Mouse (Mus musculus): ENCODE measurements at regions not wholly inside any gene's neighbourhood (a gene's known extent, or its start where the extent isn't known, plus 50 kb on each side); places are given as distances from the start of the nearest gene placed in this dataset.

DNA sequence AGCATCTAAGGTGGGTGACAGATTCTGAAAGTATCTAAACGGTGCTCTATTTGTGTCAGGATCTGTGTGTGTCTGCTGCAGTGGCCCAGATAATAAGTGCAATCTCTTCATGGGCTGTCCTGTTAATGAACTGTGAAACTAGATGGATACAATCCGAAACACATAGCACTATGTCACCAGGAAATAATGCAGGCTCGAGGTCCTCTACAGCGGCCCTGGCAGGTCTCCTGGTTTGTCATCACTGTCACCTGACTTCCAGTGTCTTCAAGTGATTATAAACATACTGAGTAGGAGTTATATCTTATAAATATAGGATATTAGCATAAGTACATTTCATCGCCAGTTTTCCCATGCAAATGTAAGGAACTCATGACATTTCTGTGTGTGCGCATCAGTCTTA, 130.3 kb upstream of the Arglu1 start:
- Histone ChIP-seq H3K27ac (ENCODE audit: low read depth, low read length) (no peak overlapping the region), H3K9ac (ENCODE audit: low read depth, low read length) (no peak overlapping the region), H3K4me3 (ENCODE audit: low read depth, low read length) (no peak overlapping the region), H3K36me3 (ENCODE audit: control insufficient read depth, insufficient read depth, low read length) (no peaks in the 10 kb centered on the region), H3K9me3 (ENCODE audit: control insufficient read depth, low read length) (no peaks in the 10 kb centered on the region), H3K4me1 (replicated peaks; ENCODE audit: control insufficient read depth, insufficient read depth, low read length) (no peaks in the 10 kb centered on the region), H3K27me3 (replicated peaks; ENCODE audit: control insufficient read depth, insufficient read depth, low read length) (no peaks in the 10 kb centered on the region), H3K4me2 (no peak overlapping the region)
- no peak for DNase-seq (ENCODE audit: low spot score)
- ATAC-seq (replicated peaks; ENCODE audit: low FRiP score): no peak
- WGBS: 80% methylated on average over 6 of the region's 6 CpGs

DNA sequence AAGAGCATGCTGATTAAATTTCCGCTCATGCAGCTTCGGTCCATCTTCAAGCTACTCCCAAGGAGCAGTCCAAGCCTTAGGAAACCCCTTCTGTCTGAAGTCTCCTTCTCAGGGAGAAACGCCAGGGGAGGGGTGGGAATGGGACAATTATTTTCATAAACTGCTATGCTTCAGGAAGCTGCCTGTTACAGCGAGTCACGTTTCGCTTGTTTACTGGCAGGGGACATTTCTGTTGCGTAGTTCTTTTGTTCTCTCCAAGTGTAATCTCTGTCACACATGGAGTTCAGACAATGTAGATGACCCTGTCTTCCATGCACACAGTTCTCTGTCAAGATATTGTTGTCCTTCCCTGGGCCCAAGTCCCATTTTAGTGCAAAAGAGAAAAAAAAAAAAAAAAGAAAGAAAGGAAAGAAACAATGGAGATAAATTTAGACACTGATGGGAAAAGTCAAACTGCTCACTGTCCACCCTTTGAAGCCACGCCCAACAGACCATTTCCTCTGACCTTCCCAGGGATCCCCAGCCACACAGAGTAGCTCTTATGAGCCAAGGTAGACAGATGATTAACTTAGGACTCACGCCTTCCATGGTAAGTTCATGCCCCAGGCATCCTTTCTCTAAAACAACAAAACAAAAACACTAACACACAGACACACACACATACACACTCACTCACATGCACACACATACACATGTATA, 129.1 kb upstream of the Arglu1 start:
- no peak overlapping the region for H3K27ac ChIP-seq (ENCODE audit: low read depth, low read length)
- ATAC-seq (replicated peaks; ENCODE audit: low FRiP score) (no peak), DNase-seq (ENCODE audit: low spot score) (no peak)
- H3K9ac ChIP-seq (ENCODE audit: low read depth, low read length): no peak overlapping the region
- H3K4me3 ChIP-seq (ENCODE audit: low read depth, low read length): no peak overlapping the region
- H3K4me2 ChIP-seq: no peak overlapping the region
- H3K4me1 ChIP-seq (replicated peaks; ENCODE audit: control insufficient read depth, insufficient read depth, low read length): no peaks in the 10 kb centered on the region
- H3K9me3 ChIP-seq (ENCODE audit: control insufficient read depth, low read length): no peaks in the 10 kb centered on the region
- H3K36me3 ChIP-seq (ENCODE audit: control insufficient read depth, insufficient read depth, low read length): no peaks in the 10 kb centered on the region
- WGBS: 79% methylated on average over 9 of the region's 9 CpGs
- no peaks in the 10 kb centered on the region for H3K27me3 ChIP-seq (replicated peaks; ENCODE audit: control insufficient read depth, insufficient read depth, low read length)

DNA sequence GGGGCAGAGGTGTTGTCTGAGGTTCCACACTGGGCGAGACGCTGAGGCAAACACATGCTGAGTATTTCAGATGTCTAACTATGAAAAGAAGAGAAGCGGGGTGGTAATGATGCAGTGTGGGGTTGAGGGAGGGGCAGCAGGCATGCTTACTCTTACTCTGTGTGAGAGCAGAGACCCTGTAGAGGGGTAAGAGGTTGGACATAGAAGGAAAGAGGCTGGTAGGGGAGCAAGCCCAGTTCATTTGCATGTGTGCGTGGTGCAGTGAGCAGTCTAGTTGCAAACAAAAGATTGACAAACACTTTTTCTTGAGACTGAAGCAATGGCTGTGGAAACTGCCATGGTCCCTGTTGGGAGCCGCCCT, 122.5 kb upstream of the Arglu1 start:
- Histone ChIP-seq H3K9ac (ENCODE audit: low read depth, low read length) (no peak overlapping the region), H3K4me3 (ENCODE audit: low read depth, low read length) (no peak overlapping the region), H3K9me3 (ENCODE audit: control insufficient read depth, low read length) (no peaks in the 10 kb centered on the region), H3K4me2 (no peak overlapping the region), H3K27me3 (replicated peaks; ENCODE audit: control insufficient read depth, insufficient read depth, low read length) (no peaks in the 10 kb centered on the region), H3K36me3 (ENCODE audit: control insufficient read depth, insufficient read depth, low read length) (no peaks in the 10 kb centered on the region), H3K27ac (ENCODE audit: low read depth, low read length) (no peak overlapping the region), H3K4me1 (replicated peaks; ENCODE audit: control insufficient read depth, insufficient read depth, low read length) (no peaks in the 10 kb centered on the region)
- ATAC-seq (replicated peaks; ENCODE audit: low FRiP score) (no peak), DNase-seq (ENCODE audit: low spot score) (no peak)
- WGBS: 88% methylated on average over 5 of the region's 5 CpGs

DNA sequence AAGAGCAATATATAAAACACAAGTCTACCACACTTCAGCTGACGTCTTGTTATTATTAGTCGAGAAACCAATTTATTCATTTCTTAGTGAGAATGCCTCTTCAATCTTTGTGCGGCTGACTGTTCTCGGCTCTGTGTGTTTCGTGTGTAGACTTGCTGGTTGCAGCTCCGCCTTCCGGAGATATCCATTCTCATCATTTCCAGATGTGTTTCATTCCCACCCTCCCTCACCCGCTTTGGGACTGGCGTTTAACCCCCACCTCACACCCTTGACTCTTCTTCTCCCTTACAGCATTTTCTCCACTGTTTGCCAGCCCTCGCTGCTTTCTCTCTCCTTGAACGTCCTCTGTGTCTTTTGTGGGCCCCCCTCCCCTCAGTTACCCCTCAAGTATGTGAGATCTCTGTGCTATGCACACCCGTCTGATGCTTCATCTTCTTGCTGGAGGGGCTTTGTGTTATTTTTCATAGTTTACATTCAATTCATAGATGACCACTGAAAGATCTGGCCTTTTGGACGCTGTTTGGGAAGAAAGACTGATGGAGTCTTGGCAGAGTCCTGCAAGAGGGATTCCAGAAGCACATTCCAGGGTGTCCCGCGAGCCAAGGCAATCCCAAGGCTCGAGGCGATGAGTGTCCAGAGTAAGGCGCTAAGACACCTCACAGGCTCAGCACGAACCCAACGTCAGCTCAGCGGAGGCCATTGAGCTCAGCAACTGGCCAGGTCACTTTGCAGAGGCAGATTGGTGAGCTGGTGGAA, 121.9 kb upstream of the Arglu1 start:
- Histone ChIP-seq H3K4me3 (ENCODE audit: low read depth, low read length) (no peak overlapping the region), H3K9ac (ENCODE audit: low read depth, low read length) (no peak overlapping the region), H3K36me3 (ENCODE audit: control insufficient read depth, insufficient read depth, low read length) (no peaks in the 10 kb centered on the region), H3K27me3 (replicated peaks; ENCODE audit: control insufficient read depth, insufficient read depth, low read length) (no peaks in the 10 kb centered on the region), H3K4me1 (replicated peaks; ENCODE audit: control insufficient read depth, insufficient read depth, low read length) (no peaks in the 10 kb centered on the region), H3K9me3 (ENCODE audit: control insufficient read depth, low read length) (no peaks in the 10 kb centered on the region), H3K27ac (ENCODE audit: low read depth, low read length) (no peak overlapping the region), H3K4me2 (no peak overlapping the region)
- DNase-seq (ENCODE audit: low spot score) (no peak), ATAC-seq (replicated peaks; ENCODE audit: low FRiP score) (no peak)
- WGBS: 80% methylated on average over 21 of the region's 21 CpGs

- H3K4me2 ChIP-seq: no peak overlapping the region
- H3K4me1 ChIP-seq (replicated peaks; ENCODE audit: control insufficient read depth, insufficient read depth, low read length): no peaks in the 10 kb centered on the region
- ATAC-seq (replicated peaks; ENCODE audit: low FRiP score) (no peak), DNase-seq (ENCODE audit: low spot score) (no peak)
- WGBS: 64% methylated on average over 4 of the region's 4 CpGs
- no peaks in the 10 kb centered on the region for H3K36me3 ChIP-seq (ENCODE audit: control insufficient read depth, insufficient read depth, low read length)
- H3K27ac ChIP-seq (ENCODE audit: low read depth, low read length): no peak overlapping the region
- H3K4me3 ChIP-seq (ENCODE audit: low read depth, low read length): no peak overlapping the region
- no peak overlapping the region for H3K9ac ChIP-seq (ENCODE audit: low read depth, low read length)
- H3K27me3 ChIP-seq (replicated peaks; ENCODE audit: control insufficient read depth, insufficient read depth, low read length): no peaks in the 10 kb centered on the region
- H3K9me3 ChIP-seq (ENCODE audit: control insufficient read depth, low read length): no peaks in the 10 kb centered on the region
Observed at GRCm38 (mm10) chr8:8810928-8811327, 120.6 kb upstream of the Arglu1 start.

DNA sequence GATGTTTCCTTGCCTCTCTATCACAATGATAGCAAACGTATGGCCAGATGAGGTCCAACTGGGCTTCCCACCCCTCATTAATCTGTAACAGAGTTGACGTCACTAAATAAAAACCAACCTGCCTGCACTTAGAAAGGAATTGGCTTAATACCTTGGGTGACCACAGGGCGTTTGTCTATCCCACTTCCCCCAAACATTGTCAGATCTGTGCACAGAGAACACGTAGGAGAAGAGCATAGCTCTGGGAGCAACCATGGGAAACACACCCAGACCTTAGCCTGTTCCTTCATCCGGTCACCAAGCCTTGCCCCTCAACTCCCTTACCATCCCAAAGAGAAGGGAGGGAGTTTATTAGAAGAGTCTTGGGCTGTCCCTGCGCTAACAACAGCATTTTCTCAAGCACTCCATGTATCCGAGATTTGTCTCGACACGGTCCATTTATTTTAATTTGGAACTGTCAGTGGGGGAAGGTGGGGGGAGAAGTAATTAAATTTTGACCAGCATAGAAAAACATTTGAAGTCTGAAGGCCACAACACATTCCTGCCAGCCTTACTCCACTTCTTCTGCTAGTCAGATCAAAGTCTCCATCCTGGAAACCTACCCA, 119.6 kb upstream of the Arglu1 start:
- Histone ChIP-seq H3K27me3 (replicated peaks; ENCODE audit: control insufficient read depth, insufficient read depth, low read length) (no peaks in the 10 kb centered on the region), H3K27ac (ENCODE audit: low read depth, low read length) (no peak overlapping the region), H3K4me2 (no peak overlapping the region), H3K36me3 (ENCODE audit: control insufficient read depth, insufficient read depth, low read length) (no peaks in the 10 kb centered on the region), H3K4me1 (replicated peaks; ENCODE audit: control insufficient read depth, insufficient read depth, low read length) (no peaks in the 10 kb centered on the region), H3K9me3 (ENCODE audit: control insufficient read depth, low read length) (no peaks in the 10 kb centered on the region), H3K4me3 (ENCODE audit: low read depth, low read length) (no peak overlapping the region), H3K9ac (ENCODE audit: low read depth, low read length) (no peak overlapping the region)
- no peak for ATAC-seq (replicated peaks; ENCODE audit: low FRiP score)
- WGBS: 68% methylated on average over 9 of the region's 9 CpGs
- DNase-seq (ENCODE audit: low spot score): no peak

GRCm38 (mm10) chr8:8809349-8809748, 119.0 kb upstream of the Arglu1 start:
- DNase-seq (ENCODE audit: low spot score) (no peak), ATAC-seq (replicated peaks; ENCODE audit: low FRiP score) (no peak)
- no peaks in the 10 kb centered on the region for H3K36me3 ChIP-seq (ENCODE audit: control insufficient read depth, insufficient read depth, low read length)
- H3K9ac ChIP-seq (ENCODE audit: low read depth, low read length): no peak overlapping the region
- 57% methylated on average over 8 of the region's 8 CpGs for WGBS
- no peaks in the 10 kb centered on the region for H3K9me3 ChIP-seq (ENCODE audit: control insufficient read depth, low read length)
- no peaks in the 10 kb centered on the region for H3K4me1 ChIP-seq (replicated peaks; ENCODE audit: control insufficient read depth, insufficient read depth, low read length)
- no peak overlapping the region for H3K4me3 ChIP-seq (ENCODE audit: low read depth, low read length)
- H3K4me2 ChIP-seq: no peak overlapping the region
- H3K27me3 ChIP-seq (replicated peaks; ENCODE audit: control insufficient read depth, insufficient read depth, low read length): no peaks in the 10 kb centered on the region
- no peak overlapping the region for H3K27ac ChIP-seq (ENCODE audit: low read depth, low read length)

DNA sequence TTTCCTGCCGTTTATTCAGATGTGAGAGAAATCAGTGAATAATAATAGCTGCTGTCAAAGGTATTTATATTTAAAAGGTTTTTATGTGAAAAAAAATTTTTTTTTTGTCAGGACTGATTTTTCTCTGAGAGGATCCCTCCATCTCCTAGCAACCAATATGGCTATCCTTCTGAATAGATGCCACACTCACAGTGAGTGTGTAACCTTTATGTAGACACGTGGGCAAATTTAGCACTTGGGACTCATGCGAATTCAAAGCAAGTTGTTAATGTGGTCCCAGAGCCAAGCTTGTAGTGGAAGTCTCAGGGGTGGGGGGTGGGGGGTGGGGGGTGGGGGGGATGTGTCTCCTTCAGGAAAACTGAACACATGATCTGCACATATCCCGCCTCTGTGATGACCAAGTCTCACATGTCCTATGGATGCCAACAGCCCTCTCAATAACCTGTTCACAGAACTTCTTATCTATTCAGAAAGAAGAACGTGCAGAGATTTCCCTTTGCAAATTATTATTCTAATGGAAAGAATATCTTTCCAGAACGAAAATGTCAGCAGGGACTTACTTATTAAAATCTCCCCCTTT, 112.5 kb upstream of the Arglu1 start:
- no peaks in the 10 kb centered on the region for H3K27me3 ChIP-seq (replicated peaks; ENCODE audit: control insufficient read depth, insufficient read depth, low read length)
- H3K36me3 ChIP-seq (ENCODE audit: control insufficient read depth, insufficient read depth, low read length): no peaks in the 10 kb centered on the region
- no peak overlapping the region for H3K27ac ChIP-seq (ENCODE audit: low read depth, low read length)
- H3K9ac ChIP-seq (ENCODE audit: low read depth, low read length): no peak overlapping the region
- H3K9me3 ChIP-seq (ENCODE audit: control insufficient read depth, low read length): no peaks in the 10 kb centered on the region
- H3K4me2 ChIP-seq: no peak overlapping the region
- no peaks in the 10 kb centered on the region for H3K4me1 ChIP-seq (replicated peaks; ENCODE audit: control insufficient read depth, insufficient read depth, low read length)
- 78% methylated on average over 6 of the region's 6 CpGs for WGBS
- no peak for DNase-seq (ENCODE audit: low spot score)
- ATAC-seq (replicated peaks; ENCODE audit: low FRiP score): no peak
- H3K4me3 ChIP-seq (ENCODE audit: low read depth, low read length): no peak overlapping the region

Measured in liver, embryonic 11.5 days (tissue).